Comparison of ENCODE assay signal across 8 mouse cellular contexts in genomic region chr15:102004189-102004588, GRCm38 (mm10). TPM values are rescaled to one million over a fixed set of nuclear protein-coding genes. Genes with fewer than 3 reads are reported as not detected.
A peak's percentile ranks its signal among the peaks of the same experiment; 100 is the strongest.
DNase-seq lines count a peak whose midpoint lies in the region; ATAC-seq lines count a peak whose summit lies in the region.

Gene Krt8 (minus strand): TSS chr15:102004482.

- peak; percentile 67 to 78 for DNase-seq in urinary bladder, adult 18-20 months (ENCODE audit: low spot score in 2 of 2)
- DNase-seq in urinary bladder, postnatal 10 days (ENCODE audit: low spot score): no peak
- peak; percentile 74 for DNase-seq in kidney, adult 18-20 months
- DNase-seq in lung, adult 18-20 months: peak; percentile 88 to 92
- DNase-seq in urinary bladder, adult 2 months (ENCODE audit: low spot score): no peak
- no peak for DNase-seq in thymus, postnatal 36 days
- DNase-seq in adrenal gland, adult 18-20 months (ENCODE audit: low spot score in 2 of 2): no peak

- ATAC-seq in granulocyte monocyte progenitor cell, adult 5-6 weeks (replicated peaks; ENCODE audit: poor library complexity, severe bottlenecking): no peak

RNA-seq across cellular contexts. Expression of gene Krt8, which starts in this region (rescaled TPM):
- 382 and 417 TPM in 2 replicates for polyA plus RNA-seq in urinary bladder, adult 2 months (2012; rRNA removed)
- total RNA-seq in granulocyte monocyte progenitor cell, adult 5-6 weeks (2014; fragmentation: Nextera tagmentation): 0.30 TPM in 1 of 2 replicates, not detected in the other
- 0.31 and 0.60 TPM in 2 replicates for total RNA-seq in granulocyte monocyte progenitor cell, adult 5-6 weeks (2017)
- 1 to 10 TPM in 1 of 2 experiments, under 1 TPM in 1; 0.70 to 1.1 TPM for total RNA-seq in adrenal gland, adult 18-20 months (2021)

Comparison
In these comparisons a context has a peak if more than half of its experiments do, and no peak if none do; other contexts are left out.
1. DNase-seq: peak in urinary bladder, adult 18-20 months (2 of 2), kidney, adult 18-20 months (single experiment) and lung, adult 18-20 months (2 of 2); none in urinary bladder, postnatal 10 days (single experiment), urinary bladder, adult 2 months (single experiment), thymus, postnatal 36 days (0 of 2) and adrenal gland, adult 18-20 months (0 of 2).